Mouse (Mus musculus): ENCODE measurements around the gene Arf6.
A peak's percentile ranks its signal among the peaks of the same experiment; 100 is the strongest.
"Not testable (repeated sequence)": the region's sequence is repeated elsewhere in the genome, so short reads cannot be mapped to it uniquely, and the experiment has no call there.

The Arf6 gene

DNA sequence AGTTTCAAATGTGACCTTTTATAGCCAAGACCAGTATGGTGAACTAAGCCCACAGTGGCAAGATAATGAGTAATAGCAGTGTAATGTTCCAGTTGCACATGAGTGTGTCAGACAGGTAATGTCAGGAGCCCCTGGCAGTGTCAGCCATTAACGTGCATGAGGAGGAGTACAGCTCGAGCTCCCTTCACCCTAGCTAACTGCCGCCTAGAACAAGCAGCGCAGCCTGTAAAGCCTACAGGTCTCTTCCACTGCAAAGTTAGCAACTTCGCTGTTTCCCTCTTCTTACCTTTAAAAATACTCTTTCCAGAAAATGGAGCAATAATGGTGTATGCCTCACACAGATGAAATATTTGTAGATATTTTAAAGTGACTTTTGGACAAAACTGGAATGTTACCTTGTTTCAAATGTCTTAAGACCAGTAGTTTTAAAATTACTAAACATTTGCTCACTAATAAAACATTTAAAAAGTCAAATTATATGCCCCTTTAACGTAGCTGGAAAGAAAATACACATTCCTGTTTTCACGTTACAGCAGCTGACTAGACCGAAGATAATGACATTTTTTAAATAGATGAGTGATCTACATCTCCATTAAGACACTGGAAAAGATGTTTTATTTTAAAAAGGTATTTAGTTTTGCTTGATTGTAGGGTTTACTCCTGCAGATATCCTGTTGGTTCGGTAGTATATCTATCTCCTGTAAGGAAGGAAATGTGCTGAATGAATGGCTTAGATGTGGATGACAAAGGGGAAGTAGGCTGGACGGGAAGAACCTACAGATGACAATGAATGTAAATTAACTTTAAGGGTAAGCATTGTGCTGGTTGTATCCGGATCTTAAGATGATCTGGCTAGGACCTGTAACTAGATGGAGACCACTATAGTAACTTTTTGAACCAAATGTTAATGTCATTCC is 2.2 kb downstream of the Arf6 start:
- peak; percentile 21 to 29 for DNase-seq

DNA sequence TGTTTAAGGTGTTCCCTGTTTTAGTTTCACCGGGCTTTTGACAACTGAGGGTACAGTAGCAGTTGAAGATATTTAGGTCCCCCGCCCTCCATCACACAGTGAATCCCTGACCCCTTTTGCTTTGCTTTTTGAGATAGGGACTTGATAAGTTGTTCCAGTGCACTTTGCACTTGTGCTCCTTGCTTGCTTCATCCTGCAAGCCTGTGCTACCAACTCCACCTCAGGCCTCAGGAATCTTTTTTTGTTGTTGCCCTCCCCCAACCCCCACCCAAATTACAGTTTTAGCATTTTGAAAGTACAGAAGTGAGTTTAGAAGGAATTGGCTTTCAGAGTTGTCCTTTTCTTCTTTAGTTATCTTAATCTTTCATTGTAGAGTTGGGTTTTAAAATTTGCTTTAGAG is 4.2 kb downstream of the Arf6 start:
- DNase-seq, result no peak

DNA sequence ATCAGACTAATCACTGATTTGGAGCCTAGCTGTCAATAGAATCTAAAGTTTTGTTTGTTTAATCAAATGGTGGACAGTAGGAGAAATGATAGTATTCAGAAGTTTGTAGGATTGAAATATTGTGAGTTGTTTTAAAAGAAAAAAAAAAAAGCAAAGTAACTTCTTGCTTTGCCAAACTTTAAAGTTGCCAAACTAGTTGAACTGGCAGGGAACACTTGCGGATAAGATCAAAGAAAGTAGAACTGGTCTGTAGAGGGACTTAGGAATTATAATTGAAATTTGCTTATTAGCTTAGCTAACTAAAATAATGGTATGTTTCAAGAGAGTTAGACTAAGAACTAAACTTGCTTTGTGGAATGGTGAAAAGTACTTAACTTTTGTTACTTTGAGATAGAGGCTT is 5.2 kb downstream of the Arf6 start:
- no peak for DNase-seq

DNA sequence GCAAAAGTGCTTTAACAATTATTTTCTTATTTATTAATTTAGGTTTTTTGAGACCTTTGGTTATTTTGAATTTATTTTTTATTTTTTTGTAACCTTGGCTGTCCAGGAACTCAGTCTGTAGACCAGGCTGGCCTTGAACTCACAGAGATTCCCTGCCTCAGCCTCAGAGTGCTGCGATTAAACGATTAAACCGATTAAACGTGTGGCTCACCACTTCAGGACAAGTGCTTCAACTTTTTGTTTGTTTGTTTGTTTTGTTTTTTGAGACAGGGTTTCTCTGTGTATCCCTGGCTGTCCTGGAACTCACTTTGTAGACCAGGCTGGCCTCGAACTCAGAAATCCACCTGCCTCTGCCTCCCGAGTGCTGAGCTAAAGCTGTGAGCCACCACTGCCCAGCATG is 5.7 kb downstream of the Arf6 start:
- DNase-seq, result not testable (repeated sequence)

DNA sequence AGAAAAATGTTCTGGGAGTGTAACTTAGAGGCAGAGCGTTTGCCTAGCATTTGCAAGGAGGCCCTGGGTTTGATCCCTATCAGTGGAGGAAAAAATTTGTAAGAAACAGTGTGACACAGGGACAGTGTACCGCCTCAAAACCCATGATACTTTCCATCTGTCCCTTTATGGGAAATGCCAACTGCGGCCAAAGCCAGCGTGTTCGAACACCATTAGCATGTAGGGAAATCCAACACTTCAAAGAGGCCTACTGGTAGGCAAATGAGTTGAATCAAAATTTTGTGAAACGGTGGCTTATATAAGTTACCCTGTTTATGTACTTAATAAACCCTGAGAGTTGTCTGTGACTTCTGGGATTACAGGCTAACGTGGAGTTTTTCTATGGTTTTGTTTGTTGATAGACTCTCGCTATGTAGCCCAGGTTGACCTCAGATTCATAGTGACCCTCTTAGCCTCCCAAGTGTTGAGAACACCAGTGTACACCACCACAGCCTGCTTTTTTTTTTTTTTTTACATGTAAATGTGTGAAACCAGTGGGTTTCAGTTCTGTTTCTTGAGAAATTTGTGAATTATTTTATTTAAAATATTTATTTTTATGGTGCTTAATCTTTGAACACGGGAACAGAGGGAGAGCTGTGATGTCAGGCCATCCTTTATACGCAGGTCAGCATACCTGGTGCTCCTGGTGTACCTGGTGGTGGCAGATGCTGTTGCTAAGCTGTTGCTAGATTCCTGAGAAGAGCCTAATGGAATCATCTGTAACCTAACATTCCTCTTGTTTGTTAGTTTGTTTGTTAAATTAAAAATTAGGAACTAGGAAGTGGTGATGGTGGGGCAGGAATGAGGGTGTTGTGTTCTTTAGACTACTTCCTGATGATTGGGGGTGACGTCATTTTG is 6.9 kb downstream of the Arf6 start:
- DNase-seq, result no peak

DNA sequence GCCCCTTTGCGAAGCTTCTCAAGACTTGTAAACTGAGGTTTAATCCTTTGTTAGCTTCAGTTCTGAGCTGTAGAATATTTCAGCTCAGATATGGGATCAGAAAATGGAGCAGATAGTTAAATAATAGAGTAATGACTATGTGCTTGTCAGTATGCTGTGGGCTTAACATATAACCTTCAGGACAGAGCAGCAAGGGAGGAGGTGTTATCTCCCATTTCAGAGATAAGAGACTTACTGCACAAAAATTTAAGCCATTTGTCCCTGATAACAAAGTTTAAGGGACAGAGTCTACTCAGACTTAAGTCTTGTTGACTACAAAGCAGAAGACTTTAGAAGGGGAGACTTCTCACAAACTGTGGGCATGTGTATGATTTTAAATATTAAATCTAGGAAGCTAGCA is 10.9 kb downstream of the Arf6 start:
- DNase-seq, result no peak

DNA sequence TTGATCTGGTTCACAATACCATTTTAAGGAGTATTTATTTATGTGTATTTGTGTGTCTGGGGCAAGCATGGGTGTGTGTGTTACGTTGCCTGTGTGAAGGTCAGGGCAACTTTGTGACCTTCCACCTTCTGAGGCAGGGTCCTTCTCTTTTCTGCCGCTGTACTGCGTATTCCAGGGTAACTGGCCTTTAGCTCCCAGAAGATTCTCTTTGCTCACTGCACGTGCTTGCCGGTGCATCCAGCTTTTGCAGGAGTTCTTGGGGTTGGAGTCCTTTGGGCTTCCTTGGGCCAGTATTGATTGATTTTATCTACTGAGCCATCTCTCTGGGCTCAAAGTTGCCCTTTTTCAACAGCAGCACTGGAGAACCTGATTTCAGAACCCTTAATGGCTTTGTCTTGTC is 12.7 kb downstream of the Arf6 start:
- DNase-seq, result no peak

DNA sequence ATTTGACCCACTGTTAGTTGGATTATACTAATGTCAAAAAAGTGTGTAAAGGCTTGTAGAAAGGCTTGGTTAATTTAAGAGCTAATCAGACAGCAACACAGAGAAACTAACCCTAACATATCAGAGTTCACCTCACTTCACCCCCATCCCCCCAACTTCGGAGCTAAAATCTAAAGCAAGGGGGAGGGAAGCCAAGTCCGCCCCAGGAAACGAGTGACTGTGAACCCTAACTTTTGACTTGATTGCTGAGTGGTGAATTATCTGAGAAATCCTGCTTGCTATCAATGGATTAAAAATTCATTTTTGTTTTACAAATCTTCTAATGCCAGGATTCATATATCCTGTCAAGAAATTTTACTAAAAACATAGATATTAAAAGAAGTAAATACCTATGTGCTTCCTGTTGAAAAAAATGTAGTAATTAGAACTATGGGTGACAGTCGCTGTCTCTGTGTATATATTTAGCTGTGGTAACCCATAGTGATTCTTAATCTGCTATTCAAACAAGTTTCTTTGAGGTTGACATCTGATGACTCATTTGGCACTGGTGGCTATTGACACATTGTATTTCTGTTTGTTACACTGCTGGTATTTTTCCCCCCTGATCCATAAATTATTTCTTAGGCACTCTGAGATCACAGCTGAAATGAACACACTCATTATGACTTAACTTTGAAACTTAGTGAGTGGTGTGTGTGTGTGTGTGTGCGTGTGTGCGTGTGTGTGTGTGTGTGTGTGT is 13.8 kb downstream of the Arf6 start:
- no peak for DNase-seq

DNA sequence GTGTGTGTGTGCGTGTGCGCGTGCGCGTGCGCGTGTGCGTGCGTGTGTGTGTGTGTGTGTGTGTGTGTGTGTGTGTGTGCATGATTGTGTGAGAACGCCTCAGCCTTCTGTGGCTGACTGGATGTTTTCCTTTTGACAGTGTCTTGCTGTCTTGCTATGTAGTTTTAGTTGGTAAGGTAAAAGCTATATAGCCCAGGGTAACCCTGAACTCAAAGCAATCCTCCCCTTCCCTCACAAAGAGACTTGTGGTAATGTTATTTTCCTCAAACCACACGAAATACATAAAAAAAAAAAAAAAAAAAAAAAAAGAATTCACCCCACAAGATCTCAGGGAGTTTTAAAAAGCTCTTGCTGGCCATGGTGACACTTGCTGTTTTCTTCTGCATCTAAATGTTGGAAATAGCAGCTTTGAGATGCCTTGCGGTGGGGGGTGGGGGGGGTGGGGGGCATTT is 14.4 kb downstream of the Arf6 start:
- DNase-seq, result not testable (repeated sequence)

DNA sequence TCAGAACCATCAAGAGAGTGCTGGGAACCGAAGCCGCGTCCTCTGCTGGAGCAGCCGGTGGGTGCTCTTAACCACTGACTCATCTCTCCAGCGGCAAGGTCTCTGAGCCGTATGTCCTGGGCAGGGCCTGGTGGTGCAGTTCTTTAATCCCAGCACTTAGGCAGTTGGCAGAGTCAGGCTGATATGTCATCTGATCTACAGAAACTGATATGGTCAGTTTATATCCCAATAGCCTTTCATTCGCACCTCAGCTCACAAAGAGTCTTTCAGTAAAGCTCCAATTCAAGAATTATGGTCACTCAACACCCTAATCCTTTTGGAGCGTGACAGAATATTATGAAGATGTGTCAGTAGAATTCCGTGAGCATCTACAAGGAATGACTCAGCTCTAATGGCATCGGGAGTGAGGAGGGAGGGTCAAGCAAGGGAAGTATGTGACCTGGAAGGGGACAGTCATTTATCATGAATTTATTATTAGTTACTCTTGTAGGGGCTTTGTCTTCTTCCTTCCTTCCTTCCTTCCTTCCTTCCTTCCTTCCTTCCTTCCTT is 16.4 kb downstream of the Arf6 start:
- no peak for DNase-seq

DNA sequence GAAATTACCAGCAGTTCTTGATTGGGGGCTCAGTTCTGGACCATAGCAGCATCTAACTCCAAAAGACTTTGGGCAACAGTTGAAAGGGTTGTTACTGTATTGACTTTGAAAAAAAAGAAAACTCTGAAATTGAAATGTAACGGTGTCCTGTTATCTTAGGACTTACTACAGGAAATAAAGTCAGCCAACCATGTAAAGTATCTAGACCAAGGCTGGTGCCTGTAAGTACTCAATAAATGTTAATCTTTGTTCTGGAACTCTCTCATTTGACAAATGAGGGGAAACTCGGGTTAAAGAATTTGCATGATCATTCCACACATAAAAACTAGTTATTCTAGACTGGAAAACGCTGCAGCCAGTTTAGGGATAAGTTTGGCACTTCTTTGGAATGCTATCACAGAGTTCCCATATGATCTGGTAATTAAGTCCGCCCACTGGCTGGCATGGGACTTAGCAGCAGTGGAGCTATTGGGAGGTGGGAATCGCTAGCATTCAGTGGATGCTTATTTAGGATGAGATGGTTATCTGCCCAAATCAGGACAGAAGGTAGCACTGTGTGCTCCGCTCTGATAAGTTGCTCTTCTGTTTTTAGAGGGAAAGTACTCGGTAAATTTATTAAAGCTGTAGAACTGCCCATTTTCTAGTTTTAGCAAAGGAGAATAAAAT is 17.5 kb downstream of the Arf6 start:
- no peak for DNase-seq

DNA sequence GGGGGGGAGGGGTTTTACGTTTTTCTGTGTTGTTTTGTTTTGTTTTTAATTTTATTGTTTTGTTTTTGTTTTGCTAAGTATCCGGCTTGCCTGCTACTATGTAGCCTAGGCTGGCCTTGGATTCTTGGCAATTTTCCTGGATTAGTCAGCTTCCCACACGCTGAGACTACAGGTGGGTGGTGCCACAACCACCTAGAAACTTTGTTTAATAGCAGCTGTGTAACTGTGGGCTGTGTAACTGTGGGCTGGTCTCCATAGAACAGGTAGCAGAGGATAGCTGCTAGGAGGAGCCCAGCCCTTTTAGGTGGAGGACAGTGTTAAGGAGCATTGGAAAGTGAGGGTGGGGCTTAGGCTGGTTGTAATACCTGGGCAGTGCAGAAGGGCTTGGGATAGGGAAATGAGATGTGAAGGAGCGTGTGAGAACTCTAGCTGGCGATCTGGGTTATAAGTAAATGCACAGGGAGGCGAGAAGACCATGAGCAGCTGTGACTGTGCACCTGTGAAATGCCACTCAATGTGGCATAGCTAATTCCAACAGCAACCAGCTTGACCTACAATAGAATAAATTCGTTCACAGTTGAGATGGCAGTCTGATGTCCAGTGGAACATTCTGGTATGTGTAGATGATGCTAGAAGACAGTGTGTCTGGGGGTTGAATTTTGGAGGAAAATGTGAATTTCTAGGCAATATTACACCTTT is 18.2 kb downstream of the Arf6 start:
- no peak for DNase-seq

DNA sequence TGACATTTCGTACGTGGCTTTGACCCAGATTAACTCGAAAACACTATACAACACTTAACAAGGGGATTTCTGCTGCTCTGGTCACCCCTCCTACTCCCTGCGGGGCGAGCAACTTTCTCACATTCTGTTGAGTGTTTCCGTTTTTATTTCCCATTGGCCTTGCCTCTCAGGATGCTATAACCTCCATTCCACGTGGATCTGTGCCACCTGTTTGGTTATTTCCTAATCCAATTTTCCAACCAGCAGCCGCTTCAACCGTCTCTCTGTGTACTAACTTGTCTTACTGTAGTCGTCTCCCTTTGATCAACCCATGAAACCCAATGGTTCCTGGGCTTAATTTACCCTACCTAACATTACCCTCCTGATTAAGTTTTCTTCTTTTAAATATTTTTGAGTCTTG is 21.1 kb downstream of the Arf6 start:
- DNase-seq, result no peak

DNA sequence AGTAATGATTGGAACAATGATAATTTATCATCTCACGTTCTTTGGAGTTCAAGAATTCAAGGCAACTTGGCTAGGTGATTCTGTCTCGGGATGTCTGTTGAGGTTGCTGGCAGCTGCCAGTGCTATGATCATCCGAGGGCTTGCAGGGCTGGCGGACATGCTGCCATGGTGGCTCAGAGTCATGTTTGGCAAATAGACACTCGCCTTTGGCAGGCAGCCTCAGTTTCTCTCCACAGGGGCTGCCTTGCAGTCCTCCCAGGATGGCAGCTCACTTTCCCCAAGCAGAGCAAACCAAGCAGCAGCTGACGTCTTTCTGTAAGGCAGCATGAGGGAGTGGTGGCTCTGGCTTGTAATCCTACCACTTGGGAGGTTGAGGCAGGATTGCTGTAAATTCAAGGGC is 22.5 kb downstream of the Arf6 start:
- DNase-seq, result no peak

DNA sequence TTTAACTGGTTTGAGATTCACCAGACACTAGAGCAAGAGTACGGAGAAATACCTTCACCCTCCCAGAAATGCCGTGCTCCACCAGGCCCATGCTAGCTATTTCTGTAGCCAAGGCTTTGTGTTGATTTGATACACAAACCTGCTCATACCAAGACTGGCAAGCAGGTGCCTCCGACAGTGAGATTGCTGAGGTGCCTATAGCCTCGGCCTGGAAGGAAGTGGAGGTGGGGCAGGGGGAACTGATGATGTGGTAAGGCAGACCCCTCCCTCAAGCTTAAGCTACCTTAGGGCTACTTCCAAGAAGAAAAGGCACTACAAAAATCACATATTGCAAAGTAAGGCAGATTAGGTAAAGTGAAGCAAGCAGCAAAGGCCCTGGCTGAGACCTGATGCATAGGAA is 28.4 kb downstream of the Arf6 start:
- no peak for DNase-seq

DNA sequence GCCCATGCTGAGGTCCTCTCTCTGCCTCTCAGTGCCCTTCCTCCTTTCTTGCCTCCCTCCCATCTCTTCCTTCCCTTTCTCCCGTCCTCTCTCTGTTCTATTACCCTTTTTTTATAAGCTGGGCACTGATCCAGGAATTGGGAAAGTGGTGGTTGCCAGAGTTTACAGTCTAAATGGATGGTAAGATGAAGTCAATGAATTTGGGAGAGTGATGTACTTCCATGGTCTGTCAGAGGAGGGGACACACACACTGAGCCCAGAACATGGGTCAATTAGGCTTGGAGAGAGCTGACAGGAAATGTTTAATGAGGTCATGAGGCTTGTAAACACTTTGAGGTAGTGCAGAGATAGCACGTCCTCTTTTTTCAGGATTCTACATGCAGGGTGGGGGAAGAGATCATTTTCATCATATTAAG is 28.9 kb downstream of the Arf6 start:
- no peak for DNase-seq

DNA sequence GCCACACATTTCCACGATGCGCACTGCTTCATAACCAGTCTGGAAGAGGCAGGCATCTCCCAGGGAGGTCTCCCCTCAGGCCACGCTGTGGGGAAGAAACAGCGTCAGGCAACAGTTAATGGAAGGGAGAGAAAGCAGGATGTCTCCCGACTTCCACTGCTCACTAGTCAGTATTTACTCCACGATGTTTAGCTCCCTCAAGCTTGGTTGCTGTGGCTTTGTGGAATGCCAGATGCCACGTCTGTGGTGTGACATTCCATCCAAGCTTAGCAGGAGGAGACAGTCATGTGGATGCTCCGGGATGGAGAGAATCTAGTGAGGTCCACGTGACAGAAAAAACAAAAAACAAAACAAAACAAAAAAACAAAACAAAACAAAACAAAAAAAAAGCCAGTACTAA is 30.1 kb downstream of the Arf6 start:
- DNase-seq, result no peak

DNA sequence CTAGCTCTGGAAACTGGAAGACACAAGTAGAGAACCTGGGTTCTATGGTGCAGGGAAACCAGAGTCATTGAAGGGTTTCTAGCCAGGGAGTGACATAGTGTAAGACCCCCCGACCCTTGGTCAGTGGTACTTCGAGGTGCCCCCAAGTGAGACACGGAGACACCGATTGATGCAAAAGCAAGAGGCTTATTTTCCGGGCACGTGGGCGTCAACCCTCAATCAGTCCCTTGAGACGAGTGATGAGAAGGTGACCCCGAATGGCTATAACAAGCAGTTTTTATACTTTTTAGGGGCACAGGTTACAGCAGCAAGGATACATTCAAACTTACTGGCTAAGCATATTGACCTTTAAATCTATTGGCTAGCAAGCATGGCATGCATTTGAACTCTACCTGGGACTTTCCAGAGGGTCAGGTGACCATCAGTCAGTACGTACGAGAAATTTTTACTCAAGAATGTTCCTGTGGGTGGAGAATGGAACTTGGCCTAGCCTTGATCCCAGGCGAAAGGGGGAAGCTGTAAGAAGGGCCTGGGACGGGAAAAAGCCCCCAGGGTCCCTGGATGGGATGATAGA is 30.7 kb downstream of the Arf6 start:
- no peak for DNase-seq

DNA sequence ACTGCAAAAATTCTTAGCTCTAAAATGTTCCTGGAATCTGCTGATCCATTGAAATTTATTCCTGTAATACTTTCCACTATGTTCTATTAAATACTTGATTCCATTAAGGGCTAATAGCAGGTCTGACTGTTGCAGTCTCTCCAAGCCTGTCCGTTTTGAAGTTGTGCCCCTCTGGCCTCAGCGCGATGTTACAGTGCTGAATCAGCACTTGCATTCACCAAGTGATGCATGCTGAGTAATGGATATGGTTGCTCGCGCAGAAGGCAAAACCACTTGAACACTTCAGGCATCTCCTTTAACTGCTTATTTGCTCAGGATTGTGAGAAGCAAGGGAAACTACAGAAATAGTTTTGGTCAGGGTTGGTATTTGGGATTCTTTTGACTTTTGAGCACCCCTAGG is 38.8 kb downstream of the Arf6 start:
- no peak for DNase-seq

DNA sequence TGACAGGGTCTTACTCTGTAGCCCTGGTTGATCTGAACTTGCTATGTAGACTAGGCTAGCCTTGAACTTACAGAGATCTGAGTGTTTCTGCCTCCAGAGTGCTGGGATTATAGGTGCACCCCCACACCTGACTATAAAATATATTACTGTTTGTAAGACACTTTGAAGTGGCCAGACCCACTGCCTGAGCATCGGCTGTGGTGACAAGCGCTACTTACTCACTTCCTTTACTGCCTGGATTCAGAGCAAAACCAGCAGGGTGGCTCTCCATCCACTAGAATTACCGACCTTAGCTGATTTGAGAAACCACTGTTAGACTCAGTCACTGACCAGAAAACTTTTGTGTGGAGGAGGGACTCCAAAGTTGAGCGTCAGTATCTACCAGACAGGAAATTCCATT is 40.0 kb downstream of the Arf6 start:
- no peak for DNase-seq

DNA sequence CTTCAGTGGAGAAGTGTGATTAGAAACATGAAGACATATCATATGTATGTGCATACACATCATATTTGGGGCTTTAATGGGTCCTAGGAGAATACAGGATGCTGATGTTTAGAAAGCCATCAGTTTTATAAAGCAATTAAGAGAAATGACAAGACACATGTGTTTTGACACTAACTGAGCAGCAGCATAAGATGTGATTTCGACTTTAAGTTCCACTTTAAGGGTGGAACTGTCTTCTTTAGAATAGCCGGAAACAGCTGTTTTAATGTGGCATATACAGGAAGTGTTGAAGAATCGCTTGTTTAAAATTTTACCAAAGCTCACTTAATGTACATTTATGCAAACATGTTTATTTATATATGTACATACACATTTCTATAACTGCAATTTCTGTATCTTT is 41.4 kb downstream of the Arf6 start:
- DNase-seq, result no peak
